Mouse (Mus musculus): Measurements from ENCODE around the gene Sh3bp4.

Sh3bp4 gene

DNA sequence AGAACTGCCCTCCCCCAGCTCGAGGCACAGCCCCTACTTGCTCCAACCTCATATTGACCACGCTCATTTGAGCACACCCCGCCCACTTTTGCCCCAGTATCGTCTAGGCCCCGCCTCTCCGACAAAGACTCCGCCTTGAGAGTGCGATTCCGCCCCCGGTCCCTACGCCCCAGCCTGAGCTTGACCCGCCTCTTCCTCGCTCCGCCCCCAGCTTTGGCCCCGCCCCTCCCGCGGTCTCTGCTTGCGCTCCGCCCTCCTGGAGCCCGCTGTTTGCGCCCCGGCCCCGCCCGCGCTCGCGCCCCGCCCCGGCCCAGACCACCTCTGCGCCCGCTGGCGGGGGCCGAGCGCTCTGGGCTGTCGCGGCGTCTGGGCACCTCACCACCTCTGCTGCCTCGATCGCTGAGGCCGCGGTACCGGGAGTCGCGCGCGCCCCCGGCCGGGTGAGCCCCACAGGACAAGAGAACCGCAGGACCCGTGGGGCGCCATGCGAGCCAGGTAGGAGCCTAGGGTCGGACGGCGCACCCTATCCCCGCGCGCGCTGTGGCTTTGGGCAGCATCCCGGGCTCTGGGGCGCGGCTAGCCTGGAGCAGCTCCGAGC lies at the start of gene Sh3bp4:
Gene Sh3bp4, plus strand, starts transcription at position 313 of the 598 bp plus-strand sequence.
- DNase-seq (ENCODE audit: low spot score in 2 of 2): peak; percentile 99 to 100

DNA sequence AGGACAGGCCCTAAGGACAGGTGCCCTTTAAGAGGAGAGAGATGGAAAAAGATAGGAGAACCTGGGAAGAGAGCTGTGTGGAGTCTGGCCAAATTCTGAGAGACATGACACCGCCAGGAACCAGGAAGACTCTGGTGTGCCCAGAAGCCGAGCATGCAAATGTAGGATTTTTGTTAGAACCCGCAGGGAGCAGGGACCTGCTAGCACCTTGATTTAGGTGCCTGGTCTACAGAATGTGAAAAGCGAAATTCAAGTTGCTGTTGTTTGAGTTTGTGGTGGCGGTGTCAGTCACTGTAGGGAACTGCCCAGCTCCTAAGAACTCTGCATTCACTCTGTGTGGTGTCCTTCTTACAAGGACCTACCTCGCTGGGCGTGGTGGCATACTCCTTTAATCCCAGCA lies 47.2 kb upstream of the Sh3bp4 start:
- no peak for DNase-seq (ENCODE audit: low spot score in 2 of 2)

DNA sequence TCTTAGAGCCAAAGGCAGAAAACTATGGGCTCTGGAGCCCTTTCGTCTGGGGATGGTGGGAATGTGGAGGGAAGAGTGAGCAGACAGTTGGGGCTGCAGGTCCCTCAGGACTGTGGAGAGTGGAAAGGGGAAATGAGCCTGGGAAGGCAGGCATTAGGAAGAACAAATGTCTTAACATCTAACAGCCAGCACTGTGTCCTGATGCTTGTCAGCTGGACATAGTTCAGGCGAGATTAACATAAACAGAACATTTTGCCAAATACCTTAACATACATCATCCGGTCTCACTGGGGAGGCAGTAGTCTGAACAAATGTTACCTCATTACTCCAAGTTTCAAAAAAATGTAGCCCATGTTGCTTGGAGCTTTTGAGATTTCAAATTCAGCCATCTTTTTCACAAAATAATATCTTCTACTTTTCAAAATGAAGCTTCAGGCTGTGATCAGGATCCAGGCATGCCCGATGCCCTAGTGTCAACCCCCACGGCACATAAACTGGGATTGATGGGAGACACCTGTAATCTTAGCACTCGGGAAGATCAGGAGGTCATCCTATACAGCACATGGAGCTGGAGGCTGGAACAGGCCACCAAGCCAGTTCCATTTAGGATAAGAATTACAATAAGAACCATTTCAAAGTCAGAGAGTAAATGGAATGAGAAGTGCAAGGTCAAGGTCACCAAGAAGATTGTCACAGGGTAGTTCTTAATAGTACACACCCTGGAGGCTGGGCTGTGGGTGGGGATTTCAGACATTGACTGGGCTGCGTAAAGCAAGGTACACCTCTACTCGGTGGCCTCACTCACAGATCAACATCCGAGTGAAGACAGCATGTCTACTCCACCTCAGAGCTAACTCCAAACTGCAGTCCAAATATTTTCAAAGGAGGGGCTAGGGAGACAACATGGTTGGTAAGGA lies 45.3 kb upstream of the Sh3bp4 start:
- no peak for DNase-seq (ENCODE audit: low spot score in 2 of 2)

DNA sequence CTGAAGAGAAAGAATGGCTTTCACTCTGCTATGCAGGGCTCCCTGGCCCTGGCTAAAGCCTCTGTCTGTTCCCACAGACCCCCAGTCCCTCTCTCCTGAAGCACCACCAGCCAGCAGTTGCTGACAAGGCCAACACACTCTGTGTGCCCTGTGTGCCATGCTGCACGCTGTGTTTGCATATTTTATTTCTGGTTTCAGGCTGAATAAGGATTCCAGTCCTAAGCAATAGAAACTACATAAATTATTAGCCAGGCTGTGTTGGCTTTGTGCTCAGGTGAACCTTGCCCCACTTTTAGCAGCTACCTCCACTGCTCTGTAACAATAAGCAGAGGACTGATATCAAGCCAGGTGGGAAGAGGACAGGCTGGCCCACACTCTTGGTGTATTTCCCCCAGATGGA lies 44.2 kb upstream of the Sh3bp4 start:
- DNase-seq (ENCODE audit: low spot score in 2 of 2): no peak

DNA sequence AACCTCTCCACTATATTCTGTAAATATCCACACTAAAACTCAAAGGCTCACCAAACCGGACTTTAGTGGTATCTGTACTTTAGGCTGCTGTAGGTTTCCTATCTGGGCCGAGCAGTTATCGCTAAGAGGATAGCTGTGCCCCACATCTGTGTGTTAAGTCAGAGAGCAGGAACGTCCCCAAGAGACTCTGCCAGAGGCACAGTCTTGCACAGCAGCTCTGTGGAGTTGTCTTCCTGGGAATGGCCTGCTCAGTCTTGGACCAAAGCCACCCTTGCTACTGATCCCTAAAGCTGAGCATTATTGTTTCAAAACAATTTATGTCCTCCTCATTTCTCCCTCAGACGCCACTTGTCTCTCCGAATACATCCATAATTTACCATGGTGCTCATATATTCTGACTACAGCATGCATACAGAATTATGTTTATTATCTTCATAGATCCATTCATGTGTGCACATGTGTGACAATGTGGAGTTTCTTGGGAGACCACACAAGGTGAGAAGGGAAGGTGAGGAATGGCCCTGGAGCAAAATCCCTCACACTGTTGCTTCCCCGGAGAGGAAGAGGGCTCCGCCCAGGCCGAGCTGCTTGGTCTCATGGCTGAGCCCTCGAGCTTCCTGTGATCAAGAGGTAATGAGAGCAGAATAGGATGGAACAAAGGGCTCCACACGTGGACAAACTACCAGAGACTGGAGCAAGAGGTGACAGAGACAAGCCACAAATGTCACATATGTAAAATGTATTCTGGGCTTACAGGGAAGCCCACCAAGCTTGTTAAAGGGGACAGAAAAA lies 40.9 kb upstream of the Sh3bp4 start:
- DNase-seq (ENCODE audit: low spot score in 2 of 2): no peak

DNA sequence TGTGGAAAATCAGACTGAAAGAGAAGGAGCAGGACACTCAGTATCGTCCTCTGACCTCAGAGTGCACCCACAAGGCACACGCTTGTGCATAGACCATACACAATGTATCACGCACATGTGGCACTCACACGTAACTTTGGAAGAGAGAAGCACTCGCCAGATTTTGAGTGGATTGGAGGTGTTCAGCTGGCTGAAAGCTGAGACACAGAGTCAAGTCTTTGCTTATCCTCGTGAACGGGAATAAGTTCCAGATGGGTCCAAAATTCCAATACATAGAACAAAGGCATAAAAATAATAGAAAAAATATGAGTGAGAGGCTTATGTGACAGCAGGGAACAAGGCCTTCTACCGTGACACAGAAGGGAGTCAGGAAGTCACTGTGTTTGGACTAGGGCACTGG lies 36.6 kb upstream of the Sh3bp4 start:
- no peak for DNase-seq (ENCODE audit: low spot score in 2 of 2)

DNA sequence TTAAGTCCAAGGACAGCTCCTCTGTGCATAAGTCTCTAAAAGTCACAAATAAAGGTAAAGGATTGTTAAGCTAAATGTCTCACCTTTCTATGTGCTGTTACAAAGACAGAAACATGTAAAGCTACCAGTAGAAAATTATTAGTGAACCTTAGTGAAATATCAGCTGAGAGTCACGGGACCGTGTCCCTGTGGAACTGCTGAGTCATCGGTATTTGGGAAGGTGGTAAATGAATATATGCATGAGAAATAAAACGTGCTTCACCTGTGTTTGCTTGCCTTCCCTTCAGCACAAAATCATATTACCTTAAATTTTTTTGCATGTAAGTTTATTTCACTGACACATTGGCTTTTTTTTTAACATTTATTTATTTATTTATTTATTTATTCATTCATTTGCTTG lies 36.2 kb upstream of the Sh3bp4 start:
- DNase-seq (ENCODE audit: low spot score in 2 of 2): no peak

DNA sequence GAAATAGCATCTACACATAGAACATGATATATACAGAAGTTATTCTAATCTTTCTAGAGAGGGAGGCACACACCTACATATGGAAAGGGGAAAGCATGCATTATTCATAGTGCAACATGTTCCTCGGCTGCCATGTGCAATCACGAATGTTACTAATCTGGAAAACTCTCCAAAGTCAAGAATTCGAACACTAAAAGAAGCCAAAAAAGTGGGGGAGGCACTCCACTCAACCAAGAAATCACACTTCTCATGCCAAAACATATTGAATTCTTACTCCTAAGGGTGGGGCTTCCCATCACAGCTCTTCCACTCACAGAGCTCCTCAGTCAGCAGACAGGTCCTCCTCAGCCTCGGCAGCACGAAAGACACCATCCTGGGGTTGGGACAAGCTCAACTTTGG lies 35.1 kb upstream of the Sh3bp4 start:
- DNase-seq (ENCODE audit: low spot score in 2 of 2): no peak

DNA sequence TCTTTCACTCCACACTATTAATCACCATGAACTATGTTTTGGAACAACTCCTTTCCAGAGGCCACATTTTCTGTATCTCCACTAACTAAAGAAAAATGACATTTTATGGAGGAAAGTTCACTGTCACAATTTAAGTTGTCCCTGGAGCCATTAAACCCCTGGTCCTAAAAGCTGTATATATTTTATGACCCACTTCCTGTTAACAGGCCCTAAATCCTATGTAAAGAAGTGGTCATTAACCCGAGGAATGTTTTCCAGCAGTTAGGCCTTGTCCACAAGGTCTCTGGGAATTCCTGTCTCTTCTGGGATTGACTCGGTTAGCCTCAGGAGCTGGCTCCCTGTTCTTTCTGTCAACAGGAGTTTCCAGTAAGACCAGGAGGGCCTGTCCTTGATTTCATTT lies 30.4 kb upstream of the Sh3bp4 start:
- no peak for DNase-seq (ENCODE audit: low spot score in 2 of 2)

DNA sequence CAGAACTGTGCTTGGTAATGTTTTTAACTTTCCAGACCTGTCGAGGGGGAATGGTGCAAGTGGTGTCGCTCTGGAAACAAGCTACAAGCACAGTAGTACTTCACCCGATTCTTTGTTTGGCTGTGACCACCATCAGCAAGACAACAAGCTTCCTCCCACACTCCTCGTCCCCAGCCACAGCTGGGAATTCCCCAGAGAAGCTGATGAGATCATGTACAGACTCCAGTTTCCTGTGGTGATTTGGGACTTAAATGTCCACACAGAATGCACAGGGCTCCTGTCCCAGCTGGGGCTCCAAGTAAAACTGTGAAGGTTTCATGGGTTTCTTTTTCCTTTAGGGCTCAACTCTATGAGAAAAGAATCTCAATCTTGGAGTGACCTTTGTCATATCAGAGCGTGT lies 28.9 kb upstream of the Sh3bp4 start:
- DNase-seq (ENCODE audit: low spot score in 2 of 2): no peak

DNA sequence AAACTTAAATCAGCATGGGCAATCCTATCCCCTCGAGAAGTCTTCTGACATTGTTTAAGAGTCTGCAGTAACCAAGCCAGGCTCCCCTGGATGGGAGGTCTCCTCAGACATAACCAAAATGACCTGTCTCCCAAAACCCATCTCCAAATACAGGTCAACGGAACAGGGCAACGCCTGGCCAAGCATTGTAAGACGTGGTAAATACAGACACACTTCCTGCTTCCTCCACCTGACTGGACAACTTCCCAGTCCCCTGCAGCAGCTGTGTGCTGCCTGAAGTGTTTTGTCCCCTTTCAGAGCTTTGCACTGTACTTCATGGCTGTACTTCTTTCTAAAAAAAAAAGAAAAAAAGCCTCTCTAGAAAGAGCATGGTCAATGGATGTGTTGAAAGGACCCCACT lies 28.1 kb upstream of the Sh3bp4 start:
- DNase-seq (ENCODE audit: low spot score in 2 of 2): no peak

DNA sequence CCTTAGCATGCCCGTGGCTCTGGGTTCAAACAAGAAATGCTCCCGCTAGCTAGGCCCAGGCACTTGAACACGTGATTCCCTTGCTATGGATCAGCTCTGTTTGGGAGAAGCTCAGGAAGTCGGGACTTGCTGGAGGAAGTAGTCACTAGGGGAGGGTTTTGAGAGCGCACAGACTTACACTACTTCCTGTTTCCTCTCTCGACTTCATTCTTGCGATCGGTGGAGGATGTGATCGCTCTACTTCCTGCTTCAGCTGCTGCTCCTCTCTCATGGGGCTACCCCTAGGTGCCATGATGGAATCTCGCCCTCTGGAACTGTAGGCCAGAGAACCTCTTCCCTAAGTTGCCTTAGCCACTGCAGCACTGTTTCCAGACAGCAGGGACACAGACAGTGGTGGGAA lies 27.3 kb upstream of the Sh3bp4 start:
- no peak for DNase-seq (ENCODE audit: low spot score in 2 of 2)

DNA sequence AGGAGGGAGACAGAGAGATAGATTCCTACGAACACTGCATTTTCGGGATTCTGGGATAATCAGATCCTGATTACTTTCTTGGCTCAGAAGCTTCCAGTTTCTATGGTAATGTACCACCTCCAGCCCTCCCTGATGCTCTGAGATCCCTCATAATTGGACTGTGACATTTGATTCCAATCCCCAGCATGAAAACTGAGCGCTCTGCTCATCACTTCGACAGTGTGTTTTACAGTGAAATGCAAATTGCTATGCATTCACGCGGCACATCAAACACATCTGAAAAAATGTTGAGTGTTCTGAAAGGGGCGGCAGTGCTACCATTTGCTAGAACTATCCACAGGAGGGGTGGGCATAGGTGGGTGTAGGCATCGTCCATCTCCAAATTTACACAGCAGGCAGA lies 24.8 kb upstream of the Sh3bp4 start:
- DNase-seq (ENCODE audit: low spot score in 2 of 2): no peak

DNA sequence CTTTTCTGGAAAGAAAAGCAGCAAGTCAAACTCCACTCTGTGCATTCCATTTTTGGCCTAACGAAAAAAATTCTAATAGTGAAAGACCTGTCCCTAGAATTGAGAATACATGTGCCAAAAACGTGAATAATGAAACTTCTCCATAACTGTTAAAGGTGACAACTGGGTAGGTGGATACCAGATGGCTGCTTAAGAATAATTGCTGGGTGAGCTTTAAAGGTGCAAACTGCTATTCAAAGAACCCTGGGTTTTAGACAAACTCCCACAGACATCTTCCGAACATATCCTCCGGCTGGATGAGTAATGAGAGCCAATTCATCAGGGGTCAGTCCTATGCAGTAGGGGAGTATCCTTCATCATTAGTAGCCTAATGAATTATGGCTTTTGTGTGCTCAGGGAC lies 20.7 kb upstream of the Sh3bp4 start:
- no peak for DNase-seq (ENCODE audit: low spot score in 2 of 2)

DNA sequence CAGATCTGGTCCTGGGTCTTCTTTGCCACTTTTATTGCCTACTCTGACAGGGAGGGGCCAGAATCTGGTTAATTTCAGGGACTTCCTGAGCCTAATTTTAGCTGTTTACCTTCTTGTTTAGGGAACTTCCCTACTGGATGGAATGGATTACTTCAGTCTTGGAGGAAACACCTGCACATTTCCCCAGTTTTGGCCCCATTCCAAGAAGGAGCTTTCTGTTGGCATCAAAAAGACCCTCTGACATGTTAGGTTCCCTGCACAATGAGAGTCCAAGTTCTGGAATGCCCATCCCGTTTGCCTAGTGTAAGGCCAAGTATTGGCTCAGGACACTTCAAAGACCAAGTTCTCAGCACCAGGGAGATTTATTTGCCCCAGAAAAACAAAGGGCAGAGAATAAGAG lies 14.0 kb upstream of the Sh3bp4 start:
- no peak for DNase-seq (ENCODE audit: low spot score in 2 of 2)

DNA sequence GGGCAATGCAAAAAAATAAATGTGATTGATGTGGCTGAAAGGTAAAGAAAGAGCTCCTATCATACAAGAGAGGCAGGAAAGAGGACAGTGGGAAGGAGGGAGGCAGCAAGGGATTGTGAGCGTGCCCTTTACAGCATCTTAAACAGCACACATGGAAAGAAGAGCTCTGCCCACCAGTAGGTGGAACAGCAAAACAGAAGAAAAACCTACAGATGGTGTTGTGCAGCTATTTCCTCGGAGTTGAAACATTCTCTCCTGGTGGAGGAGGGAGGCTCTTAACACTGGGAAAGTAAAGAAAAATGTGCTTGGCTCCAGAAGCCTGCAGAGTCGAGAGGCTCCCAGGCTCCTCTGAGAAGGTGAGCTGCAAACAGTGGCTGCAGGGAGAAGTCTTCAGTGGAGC lies 12.8 kb upstream of the Sh3bp4 start:
- no peak for DNase-seq (ENCODE audit: low spot score in 2 of 2)

DNA sequence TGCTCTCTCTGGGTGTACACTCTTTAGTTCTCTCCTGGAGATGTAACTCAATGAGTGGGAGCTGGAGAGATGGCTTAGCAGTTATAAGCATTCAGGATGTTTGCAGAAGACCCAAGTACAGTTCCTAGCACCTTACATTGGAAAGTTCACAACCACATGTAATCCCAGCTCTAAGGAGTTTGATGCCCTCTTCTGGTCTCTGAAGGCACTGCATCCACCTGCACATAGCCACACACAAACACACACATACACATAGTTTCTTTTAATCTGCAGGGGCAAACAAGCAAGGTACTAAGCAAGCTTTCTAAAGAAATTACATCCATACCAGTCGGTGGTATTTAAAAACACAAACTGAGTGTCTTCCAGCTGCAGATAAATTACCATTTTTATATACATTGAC lies 12.2 kb upstream of the Sh3bp4 start:
- no peak for DNase-seq (ENCODE audit: low spot score in 2 of 2)

DNA sequence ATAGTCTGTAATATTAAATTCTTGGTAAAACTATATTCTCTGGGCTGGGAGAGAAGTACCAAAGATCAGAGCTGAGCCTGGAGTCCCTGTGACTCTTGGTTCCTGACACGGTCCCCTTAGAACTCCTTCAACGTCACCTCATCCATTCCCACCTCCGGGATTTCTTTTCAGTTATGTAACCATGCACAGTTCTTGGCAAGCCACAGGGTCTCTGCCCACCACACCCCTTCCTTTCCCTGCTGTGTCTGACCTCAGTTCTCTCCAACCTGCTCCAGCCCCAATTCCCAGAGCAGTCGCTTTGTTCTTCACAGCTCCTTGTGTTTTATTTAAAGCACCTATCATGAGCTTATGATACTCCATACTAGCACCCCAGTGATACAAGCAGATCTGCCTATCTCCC lies 7.2 kb upstream of the Sh3bp4 start:
- DNase-seq (ENCODE audit: low spot score in 2 of 2): no peak

DNA sequence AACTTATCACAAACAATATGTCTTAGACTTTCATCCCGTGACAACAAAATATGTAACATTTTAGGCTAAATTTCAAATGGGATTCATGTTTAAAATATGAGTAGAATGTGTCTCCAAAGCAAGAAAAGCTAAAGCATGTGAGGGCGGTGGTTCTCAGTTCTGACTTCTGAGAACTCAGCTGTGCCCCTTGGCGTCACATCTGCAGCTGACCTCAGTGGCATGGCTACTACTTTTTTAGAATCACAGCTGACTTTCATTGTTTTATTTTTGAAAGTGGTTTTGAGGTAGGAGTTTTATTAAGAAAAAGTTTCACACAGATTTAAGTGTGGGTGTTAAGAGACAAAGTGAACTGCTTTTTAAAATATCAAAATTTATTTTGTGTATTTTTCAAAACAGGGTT lies 6.4 kb upstream of the Sh3bp4 start:
- no peak for DNase-seq (ENCODE audit: low spot score in 2 of 2)

DNA sequence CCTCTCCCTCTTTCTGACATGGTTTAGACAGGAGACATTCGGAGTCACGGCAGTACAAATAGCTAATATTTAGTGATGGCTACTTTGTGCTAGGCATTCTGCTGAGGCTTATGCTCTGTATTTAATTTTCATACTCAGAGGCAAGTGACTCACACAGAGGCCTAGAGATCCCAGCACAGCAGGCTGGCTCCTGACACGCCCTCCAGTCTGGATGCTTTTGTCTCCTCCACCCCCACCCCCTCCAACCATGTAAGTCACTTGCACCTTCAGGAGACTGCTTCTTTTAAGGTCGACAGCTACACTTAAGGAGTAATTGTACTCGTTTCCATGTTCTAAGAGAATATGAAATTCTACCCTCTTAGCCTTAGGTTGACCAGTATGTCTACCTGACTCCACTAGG lies 1.4 kb upstream of the Sh3bp4 start:
- no peak for DNase-seq (ENCODE audit: low spot score in 2 of 2)

DNA sequence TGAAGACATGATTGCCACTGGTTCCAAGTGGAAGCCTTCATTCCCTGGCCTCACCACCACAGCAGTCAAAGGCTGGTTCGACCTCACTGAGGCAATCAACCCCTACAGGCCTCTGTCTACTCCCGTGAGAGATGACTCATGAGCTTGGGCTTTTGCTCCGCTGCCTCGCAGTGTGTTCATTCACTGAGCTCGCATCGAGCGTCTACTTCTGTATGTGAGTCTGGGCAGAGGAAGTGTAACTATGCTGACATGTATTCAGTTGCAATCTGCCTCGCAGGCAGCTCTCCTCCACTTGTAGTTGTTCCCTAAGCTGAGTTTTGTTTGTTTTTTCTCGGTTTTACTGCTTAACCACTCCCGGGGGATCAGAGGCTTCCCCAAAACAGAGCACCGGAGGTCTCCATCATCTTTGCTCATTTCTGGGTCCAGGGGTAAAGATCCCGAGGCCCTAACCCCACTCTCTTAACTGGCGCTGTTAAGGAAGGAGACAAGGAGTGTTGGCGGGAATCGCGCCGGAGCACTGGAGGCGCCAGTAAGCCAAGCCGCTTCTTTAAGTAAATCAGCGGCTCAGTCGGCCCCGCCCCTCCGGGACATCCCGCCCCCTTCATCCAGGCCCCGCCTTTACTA lies 624 bp upstream of the Sh3bp4 start:
- DNase-seq (ENCODE audit: low spot score in 2 of 2): peak in 1 of 2 experiments; percentile 28

DNA sequence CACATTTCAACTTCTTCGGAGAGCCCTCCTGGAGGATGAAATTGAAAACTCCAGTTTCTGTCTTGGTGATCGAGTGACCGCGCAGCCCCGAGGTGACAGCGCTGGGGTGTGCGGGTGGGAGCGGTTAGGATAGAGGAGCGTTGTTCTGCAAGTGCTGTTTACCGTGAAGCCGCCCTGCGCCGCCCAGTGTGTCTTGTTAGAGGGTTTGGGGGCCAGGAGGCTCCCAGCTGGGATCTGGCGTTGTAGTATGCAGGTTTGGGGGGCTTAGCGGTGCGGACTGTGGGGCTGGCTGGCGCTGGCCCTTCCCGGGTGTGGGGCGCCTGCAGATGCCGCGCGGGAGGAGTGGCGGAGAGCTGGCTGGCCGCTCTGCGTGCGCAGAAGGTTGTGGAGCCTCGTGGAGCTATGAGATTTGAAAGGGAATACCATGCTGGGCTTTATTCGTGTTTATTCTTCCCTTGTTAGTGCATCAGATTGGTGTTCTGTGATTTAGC lies 701 bp downstream of the Sh3bp4 start:
- peak in 1 of 2 experiments; percentile 39 for DNase-seq (ENCODE audit: low spot score in 2 of 2)

Measured in urinary bladder, postnatal 4 days (tissue).